Mouse (Mus musculus): ENCODE results near the gene Gm3072. TPM values are rescaled to one million over a fixed set of nuclear protein-coding genes. Genes with fewer than 3 reads are reported as not detected.
"Not testable (repeated sequence)": the region's sequence is repeated elsewhere in the genome, so short reads cannot be mapped to it uniquely, and the experiment has no call there.

Gm3072 gene
- polyA plus RNA-seq (2014; fragmentation: Nextera tagmentation; extraction: Ambion mirVana): not detected in 2 replicates

GRCm38 (mm10) chr14:41624512-41624911 is at the start of gene Gm3072:
Gm3072 (minus strand) TSS chr14:41624612.
- not testable (repeated sequence) for H3K4me2 ChIP-seq; H3K27me3 ChIP-seq (replicated peaks; ENCODE audit: control insufficient read depth, insufficient read depth, low read length); DNase-seq (ENCODE audit: low spot score); H3K27ac ChIP-seq (ENCODE audit: low read depth, low read length); H3K9ac ChIP-seq (ENCODE audit: low read depth, low read length); ATAC-seq (replicated peaks; ENCODE audit: low FRiP score); H3K36me3 ChIP-seq (ENCODE audit: control insufficient read depth, insufficient read depth, low read length); H3K9me3 ChIP-seq (ENCODE audit: control insufficient read depth, low read length); H3K4me3 ChIP-seq (ENCODE audit: low read depth, low read length); H3K4me1 ChIP-seq (replicated peaks; ENCODE audit: control insufficient read depth, insufficient read depth, low read length)
- WGBS: 79% methylated on average over 1 of the region's 2 CpGs

GRCm38 (mm10) chr14:41648176-41648575 is 23.8 kb upstream of the Gm3072 start:
- H3K36me3 ChIP-seq (ENCODE audit: control insufficient read depth, insufficient read depth, low read length); H3K27me3 ChIP-seq (replicated peaks; ENCODE audit: control insufficient read depth, insufficient read depth, low read length); H3K4me3 ChIP-seq (ENCODE audit: low read depth, low read length); ATAC-seq (replicated peaks; ENCODE audit: low FRiP score); H3K27ac ChIP-seq (ENCODE audit: low read depth, low read length); H3K4me1 ChIP-seq (replicated peaks; ENCODE audit: control insufficient read depth, insufficient read depth, low read length); H3K9me3 ChIP-seq (ENCODE audit: control insufficient read depth, low read length); H3K9ac ChIP-seq (ENCODE audit: low read depth, low read length); DNase-seq (ENCODE audit: low spot score); H3K4me2 ChIP-seq: not testable (repeated sequence)
- 77% methylated on average over 2 of the region's 2 CpGs for WGBS

DNA sequence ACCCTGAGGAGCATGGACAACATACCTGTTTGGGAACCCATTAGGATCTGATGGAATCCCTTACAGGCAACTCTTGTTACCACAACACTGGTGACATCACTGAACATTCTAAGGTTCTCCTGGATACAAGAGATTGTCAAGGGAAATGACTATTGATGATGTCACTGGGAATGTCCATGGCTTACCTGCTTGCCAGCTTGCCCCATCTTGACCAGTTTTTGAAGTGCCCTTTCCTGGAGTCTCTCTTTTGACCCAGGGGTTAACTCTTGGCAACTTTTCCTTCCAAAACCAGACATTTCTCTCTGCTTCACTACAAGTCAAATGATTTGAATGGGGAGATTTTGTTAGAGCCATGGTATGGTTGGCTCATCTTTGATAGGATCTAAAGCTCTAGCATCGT is 22.0 kb upstream of the Gm3072 start, which contains the start of gene Gm3676:
Gene Gm3676, minus strand, starts transcription at position 101 of the 400 bp plus-strand sequence.
- not testable (repeated sequence) for H3K9ac ChIP-seq (ENCODE audit: low read depth, low read length); ATAC-seq (replicated peaks; ENCODE audit: low FRiP score); H3K4me2 ChIP-seq; H3K9me3 ChIP-seq (ENCODE audit: control insufficient read depth, low read length); H3K4me3 ChIP-seq (ENCODE audit: low read depth, low read length); DNase-seq (ENCODE audit: low spot score); H3K27me3 ChIP-seq (replicated peaks; ENCODE audit: control insufficient read depth, insufficient read depth, low read length); H3K36me3 ChIP-seq (ENCODE audit: control insufficient read depth, insufficient read depth, low read length); H3K4me1 ChIP-seq (replicated peaks; ENCODE audit: control insufficient read depth, insufficient read depth, low read length); H3K27ac ChIP-seq (ENCODE audit: low read depth, low read length)
- WGBS: no CpG with 5 or more reads among the region's 1 CpGs

- ATAC-seq (replicated peaks; ENCODE audit: low FRiP score); H3K4me3 ChIP-seq (ENCODE audit: low read depth, low read length); H3K27ac ChIP-seq (ENCODE audit: low read depth, low read length); H3K4me1 ChIP-seq (replicated peaks; ENCODE audit: control insufficient read depth, insufficient read depth, low read length); DNase-seq (ENCODE audit: low spot score); H3K9ac ChIP-seq (ENCODE audit: low read depth, low read length); H3K9me3 ChIP-seq (ENCODE audit: control insufficient read depth, low read length); H3K27me3 ChIP-seq (replicated peaks; ENCODE audit: control insufficient read depth, insufficient read depth, low read length); H3K4me2 ChIP-seq; H3K36me3 ChIP-seq (ENCODE audit: control insufficient read depth, insufficient read depth, low read length): not testable (repeated sequence)
- WGBS: 84% methylated on average over 9 of the region's 11 CpGs
Observed at GRCm38 (mm10) chr14:41630144-41630543, 5.7 kb upstream of the Gm3072 start.

GRCm38 (mm10) chr14:41622535-41622934 is 1.9 kb downstream of the Gm3072 start:
- not testable (repeated sequence) for H3K27ac ChIP-seq (ENCODE audit: low read depth, low read length); ATAC-seq (replicated peaks; ENCODE audit: low FRiP score); H3K4me2 ChIP-seq; H3K36me3 ChIP-seq (ENCODE audit: control insufficient read depth, insufficient read depth, low read length); H3K9me3 ChIP-seq (ENCODE audit: control insufficient read depth, low read length); H3K27me3 ChIP-seq (replicated peaks; ENCODE audit: control insufficient read depth, insufficient read depth, low read length); DNase-seq (ENCODE audit: low spot score); H3K4me1 ChIP-seq (replicated peaks; ENCODE audit: control insufficient read depth, insufficient read depth, low read length); H3K9ac ChIP-seq (ENCODE audit: low read depth, low read length); H3K4me3 ChIP-seq (ENCODE audit: low read depth, low read length)
- 90% methylated on average over 4 of the region's 5 CpGs for WGBS

GRCm38 (mm10) chr14:41610690-41611089 is 13.7 kb downstream of the Gm3072 start:
- ATAC-seq (replicated peaks; ENCODE audit: low FRiP score); DNase-seq (ENCODE audit: low spot score); H3K27me3 ChIP-seq (replicated peaks; ENCODE audit: control insufficient read depth, insufficient read depth, low read length); H3K9ac ChIP-seq (ENCODE audit: low read depth, low read length); H3K27ac ChIP-seq (ENCODE audit: low read depth, low read length); H3K9me3 ChIP-seq (ENCODE audit: control insufficient read depth, low read length); H3K4me3 ChIP-seq (ENCODE audit: low read depth, low read length); H3K4me1 ChIP-seq (replicated peaks; ENCODE audit: control insufficient read depth, insufficient read depth, low read length); H3K4me2 ChIP-seq; H3K36me3 ChIP-seq (ENCODE audit: control insufficient read depth, insufficient read depth, low read length): not testable (repeated sequence)
- 78% methylated on average over 1 of the region's 1 CpGs for WGBS

- not testable (repeated sequence) for H3K27me3 ChIP-seq (replicated peaks; ENCODE audit: control insufficient read depth, insufficient read depth, low read length); H3K9me3 ChIP-seq (ENCODE audit: control insufficient read depth, low read length); H3K36me3 ChIP-seq (ENCODE audit: control insufficient read depth, insufficient read depth, low read length); H3K4me3 ChIP-seq (ENCODE audit: low read depth, low read length); ATAC-seq (replicated peaks; ENCODE audit: low FRiP score); H3K4me1 ChIP-seq (replicated peaks; ENCODE audit: control insufficient read depth, insufficient read depth, low read length); DNase-seq (ENCODE audit: low spot score); H3K9ac ChIP-seq (ENCODE audit: low read depth, low read length); H3K27ac ChIP-seq (ENCODE audit: low read depth, low read length); H3K4me2 ChIP-seq
- 85% methylated on average over 15 of the region's 15 CpGs for WGBS
Observed at GRCm38 (mm10) chr14:41600935-41601334, 23.5 kb downstream of the Gm3072 start.

- H3K9ac ChIP-seq (ENCODE audit: low read depth, low read length); H3K9me3 ChIP-seq (ENCODE audit: control insufficient read depth, low read length); ATAC-seq (replicated peaks; ENCODE audit: low FRiP score); H3K4me1 ChIP-seq (replicated peaks; ENCODE audit: control insufficient read depth, insufficient read depth, low read length); H3K4me3 ChIP-seq (ENCODE audit: low read depth, low read length); H3K27me3 ChIP-seq (replicated peaks; ENCODE audit: control insufficient read depth, insufficient read depth, low read length); H3K36me3 ChIP-seq (ENCODE audit: control insufficient read depth, insufficient read depth, low read length); H3K27ac ChIP-seq (ENCODE audit: low read depth, low read length); H3K4me2 ChIP-seq; DNase-seq (ENCODE audit: low spot score): not testable (repeated sequence)
- WGBS: 73% methylated on average over 1 of the region's 1 CpGs
Observed at GRCm38 (mm10) chr14:41586346-41586745, 38.1 kb downstream of the Gm3072 start.

- not testable (repeated sequence) for H3K9me3 ChIP-seq (ENCODE audit: control insufficient read depth, low read length); H3K36me3 ChIP-seq (ENCODE audit: control insufficient read depth, insufficient read depth, low read length); DNase-seq (ENCODE audit: low spot score); ATAC-seq (replicated peaks; ENCODE audit: low FRiP score); H3K27me3 ChIP-seq (replicated peaks; ENCODE audit: control insufficient read depth, insufficient read depth, low read length); H3K4me1 ChIP-seq (replicated peaks; ENCODE audit: control insufficient read depth, insufficient read depth, low read length); H3K27ac ChIP-seq (ENCODE audit: low read depth, low read length); H3K4me2 ChIP-seq; H3K9ac ChIP-seq (ENCODE audit: low read depth, low read length); H3K4me3 ChIP-seq (ENCODE audit: low read depth, low read length)
- no CpG with 5 or more reads among the region's 1 CpGs for WGBS
Observed at GRCm38 (mm10) chr14:41572911-41573310, 51.5 kb downstream of the Gm3072 start, which contains the start of gene 1700049E17Rik2. 1700049E17Rik2 (plus strand) TSS chr14:41573211.
